Mouse (Mus musculus) stomach, postnatal 0 days (tissue): ENCODE measurements around the gene Rab6b.

Experiments
- CTCF ChIP-seq: IDR thresholded peaks from 2 replicates; pipeline ENCODE4 v1.5.1; 2016; ENCODE audit warnings: antibody characterized with exemption, low read depth, mild to moderate bottlenecking, moderate library complexity
- EP300 ChIP-seq: optimal IDR thresholded peaks from 2 replicates; pipeline ENCODE3; 2016; ENCODE audit warnings: antibody characterized with exemption

DNA sequence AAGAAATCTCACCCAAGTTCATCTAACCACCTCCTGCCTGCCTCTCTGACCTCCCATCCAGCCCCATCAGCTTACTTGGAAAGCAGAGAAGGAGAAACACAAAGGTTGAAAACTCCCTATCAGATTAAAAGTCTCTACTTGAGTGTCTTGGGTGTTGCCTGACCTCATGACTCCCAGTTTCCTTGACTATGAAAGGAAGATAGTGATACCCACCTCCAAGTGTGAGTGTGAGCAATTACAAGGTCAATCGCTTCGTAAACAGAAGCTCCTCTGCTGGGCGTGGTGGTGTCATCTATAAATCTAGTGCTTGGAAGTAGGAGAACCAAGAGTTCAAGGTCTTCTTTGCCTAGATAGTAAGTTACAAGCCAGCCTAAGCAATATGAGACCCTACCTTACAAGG is 31.4 kb upstream of the Rab6b start:
- no peak for TF ChIP-seq EP300
- TF ChIP-seq CTCF = no peak
